Mouse (Mus musculus): ENCODE data around the gene Ccnd3. TPM values are rescaled to one million over a fixed set of nuclear protein-coding genes. Genes with fewer than 3 reads are reported as not detected.
A peak's percentile ranks its signal among the peaks of the same experiment; 100 is the strongest.
"Not testable (repeated sequence)": the region's sequence is repeated elsewhere in the genome, so short reads cannot be mapped to it uniquely, and the experiment has no call there.

Gene Ccnd3
- polyA plus RNA-seq, 1 experiment: 181 TPM

DNA sequence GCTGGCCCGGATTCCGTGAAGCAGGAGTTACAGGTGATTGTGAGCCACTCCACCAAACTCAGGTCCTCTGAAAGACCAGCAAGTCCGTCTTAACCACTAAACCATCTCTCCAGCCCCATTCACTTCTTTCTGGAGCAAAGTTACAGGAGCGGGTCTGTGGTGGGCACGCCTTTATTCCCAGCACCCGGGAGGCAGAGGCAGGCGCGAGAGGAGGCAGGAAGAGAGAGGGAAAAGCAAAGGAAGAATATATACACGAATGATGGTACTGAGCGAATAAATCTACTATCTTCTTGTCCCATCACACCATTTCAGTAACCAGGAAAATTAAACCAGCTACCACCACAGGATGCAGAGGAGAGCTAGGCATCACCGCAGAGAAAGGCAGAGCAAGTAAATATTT is 3.3 kb upstream of the Ccnd3 start:
- Histone ChIP-seq H3K36me3 (ENCODE audit: control insufficient read depth, insufficient read depth, low read length, poor library complexity, severe bottlenecking) (peaks cover 33% of the 10 kb centered on the region), H3K27ac (ENCODE audit: insufficient read depth, low read length) (no peak overlapping the region), H3K27me3 (ENCODE audit: control insufficient read depth, insufficient read depth, low read length, poor library complexity, severe bottlenecking) (no peaks in the 10 kb centered on the region), H3K9me3 (replicated peaks; ENCODE audit: control insufficient read depth, insufficient read depth, low read length, poor library complexity, severe bottlenecking) (no peaks in the 10 kb centered on the region), H3K9ac (ENCODE audit: low read depth, poor library complexity, severe bottlenecking) (peak overlapping the region; percentile 71), H3K4me3 (ENCODE audit: low read depth, low read length) (peak overlapping the region; percentile 79), H3K4me1 (ENCODE audit: control insufficient read depth, insufficient read depth, low read length) (peaks cover 4% of the 10 kb centered on the region)
- no peak for TF ChIP-seq EP300 (IDR thresholded peaks at IDR 0.05; ENCODE audit: insufficient read depth, low read depth, low read length)
- TF ChIP-seq CTCF (IDR thresholded peaks at IDR 0.05; ENCODE audit: low read depth, low read length): no peak

- peak; percentile 32 for TF ChIP-seq POLR2A (IDR thresholded peaks at IDR 0.05; ENCODE audit: insufficient read depth, low read length)
- no peak for TF ChIP-seq CTCF (IDR thresholded peaks at IDR 0.05; ENCODE audit: low read depth, low read length)
- TF ChIP-seq EP300 (IDR thresholded peaks at IDR 0.05; ENCODE audit: insufficient read depth, low read depth, low read length): 0 out of 2 replicates have a peak, but pooled peaks have one; percentile 47
- peak within 1 kb of the TSS; percentile 71 for H3K9ac ChIP-seq (ENCODE audit: low read depth, poor library complexity, severe bottlenecking)
- peak within 1 kb of the TSS; percentile 79 for H3K4me3 ChIP-seq (ENCODE audit: low read depth, low read length)
- H3K9me3 ChIP-seq (replicated peaks; ENCODE audit: control insufficient read depth, insufficient read depth, low read length, poor library complexity, severe bottlenecking): no peaks in the 10 kb centered on the region
- H3K27ac ChIP-seq (ENCODE audit: insufficient read depth, low read length): peak within 1 kb of the TSS; percentile 87
- H3K27me3 ChIP-seq (ENCODE audit: control insufficient read depth, insufficient read depth, low read length, poor library complexity, severe bottlenecking): no peaks in the 10 kb centered on the region
- peaks cover 32% of the 10 kb centered on the region for H3K36me3 ChIP-seq (ENCODE audit: control insufficient read depth, insufficient read depth, low read length, poor library complexity, severe bottlenecking)
- peaks cover 4% of the 10 kb centered on the region for H3K4me1 ChIP-seq (ENCODE audit: control insufficient read depth, insufficient read depth, low read length)
Observed at GRCm38 (mm10) chr17:47501946-47502706, 2.7 kb upstream of the Ccnd3 start, which contains the start of gene Taf8. Gene Taf8, minus strand, starts transcription at chr17:47502292.

- Histone ChIP-seq H3K27ac (ENCODE audit: insufficient read depth, low read length) (peak overlapping the region; percentile 87), H3K36me3 (ENCODE audit: control insufficient read depth, insufficient read depth, low read length, poor library complexity, severe bottlenecking) (peaks cover 30% of the 10 kb centered on the region), H3K9ac (ENCODE audit: low read depth, poor library complexity, severe bottlenecking) (peak overlapping the region; percentile 71)
- not testable (repeated sequence) for H3K4me1 ChIP-seq (ENCODE audit: control insufficient read depth, insufficient read depth, low read length); H3K27me3 ChIP-seq (ENCODE audit: control insufficient read depth, insufficient read depth, low read length, poor library complexity, severe bottlenecking); H3K4me3 ChIP-seq (ENCODE audit: low read depth, low read length); H3K9me3 ChIP-seq (replicated peaks; ENCODE audit: control insufficient read depth, insufficient read depth, low read length, poor library complexity, severe bottlenecking)
Observed at GRCm38 (mm10) chr17:47502707-47503045, 2.2 kb upstream of the Ccnd3 start.

DNA sequence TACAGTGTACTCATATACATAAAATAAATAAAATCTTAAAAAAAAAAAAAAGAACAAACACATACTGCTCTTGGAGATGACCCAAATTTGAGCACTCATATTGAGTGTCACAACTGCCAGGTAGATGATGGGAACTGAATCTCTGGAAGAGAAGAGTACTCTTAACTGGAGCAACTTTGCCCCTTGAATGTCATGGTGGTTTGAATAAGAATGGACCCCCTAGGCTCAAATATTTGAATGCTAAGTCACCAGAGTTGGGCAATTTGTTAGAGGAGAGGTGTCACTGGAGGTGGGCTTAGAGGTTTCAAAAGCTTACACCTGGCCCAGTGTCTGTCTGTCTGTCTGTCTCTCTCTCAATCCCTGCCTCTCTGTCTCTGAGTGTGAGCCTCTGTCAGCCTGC is 1.2 kb upstream of the Ccnd3 start:
- H3K36me3 ChIP-seq (ENCODE audit: control insufficient read depth, insufficient read depth, low read length, poor library complexity, severe bottlenecking): peaks cover 22% of the 10 kb centered on the region
- H3K9me3 ChIP-seq (replicated peaks; ENCODE audit: control insufficient read depth, insufficient read depth, low read length, poor library complexity, severe bottlenecking): no peaks in the 10 kb centered on the region
- H3K27ac ChIP-seq (ENCODE audit: insufficient read depth, low read length): peak overlapping the region; percentile 93
- no peak overlapping the region for H3K4me3 ChIP-seq (ENCODE audit: low read depth, low read length)
- TF ChIP-seq POLR2A (IDR thresholded peaks at IDR 0.05; ENCODE audit: insufficient read depth, low read length): no peak
- TF ChIP-seq EP300 (IDR thresholded peaks at IDR 0.05; ENCODE audit: insufficient read depth, low read depth, low read length): peak; percentile 71; the same call in 1 of the 2 replicates
- TF ChIP-seq CTCF (IDR thresholded peaks at IDR 0.05; ENCODE audit: low read depth, low read length): no peak
- no peaks in the 10 kb centered on the region for H3K27me3 ChIP-seq (ENCODE audit: control insufficient read depth, insufficient read depth, low read length, poor library complexity, severe bottlenecking)
- H3K4me1 ChIP-seq (ENCODE audit: control insufficient read depth, insufficient read depth, low read length): peaks cover 6% of the 10 kb centered on the region
- 0 out of 2 replicates have a peak overlapping the region, but pooled peaks have one; percentile 51 for H3K9ac ChIP-seq (ENCODE audit: low read depth, poor library complexity, severe bottlenecking)

GRCm38 (mm10) chr17:47504228-47504627 is 623 bp upstream of the Ccnd3 start:
- H3K4me1 ChIP-seq (ENCODE audit: control insufficient read depth, insufficient read depth, low read length): peaks cover 6% of the 10 kb centered on the region
- peak overlapping the region; percentile 93 for H3K27ac ChIP-seq (ENCODE audit: insufficient read depth, low read length)
- H3K9ac ChIP-seq (ENCODE audit: low read depth, poor library complexity, severe bottlenecking): peak overlapping the region; percentile 51; the same call in 1 of the 2 replicates
- H3K36me3 ChIP-seq (ENCODE audit: control insufficient read depth, insufficient read depth, low read length, poor library complexity, severe bottlenecking): peaks cover 16% of the 10 kb centered on the region
- no peaks in the 10 kb centered on the region for H3K9me3 ChIP-seq (replicated peaks; ENCODE audit: control insufficient read depth, insufficient read depth, low read length, poor library complexity, severe bottlenecking)
- TF ChIP-seq POLR2A (IDR thresholded peaks at IDR 0.05; ENCODE audit: insufficient read depth, low read length) (no peak), CTCF (IDR thresholded peaks at IDR 0.05; ENCODE audit: low read depth, low read length) (no peak), EP300 (IDR thresholded peaks at IDR 0.05; ENCODE audit: insufficient read depth, low read depth, low read length) (no peak)
- peak overlapping the region; percentile 58 for H3K4me3 ChIP-seq (ENCODE audit: low read depth, low read length)
- no peaks in the 10 kb centered on the region for H3K27me3 ChIP-seq (ENCODE audit: control insufficient read depth, insufficient read depth, low read length, poor library complexity, severe bottlenecking)

DNA sequence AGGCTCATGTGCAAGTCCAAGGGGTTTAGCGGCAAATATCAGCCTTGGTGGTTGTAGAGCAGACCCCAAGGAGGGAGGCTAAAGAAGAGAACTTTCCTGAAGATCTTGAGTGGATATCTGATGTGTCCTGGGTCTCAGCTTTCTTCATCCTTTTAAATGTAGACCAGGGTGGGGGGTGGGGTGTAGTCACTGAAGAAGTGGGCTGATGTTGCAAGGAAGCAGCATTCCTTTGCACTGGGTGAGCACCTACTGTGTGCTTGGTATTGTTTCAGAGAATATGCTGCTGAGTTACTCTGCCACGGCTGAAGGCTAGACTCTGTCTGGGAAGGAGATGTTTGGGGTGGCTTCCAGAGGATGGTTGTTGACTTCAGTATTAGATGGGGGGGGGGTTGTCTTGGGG is 715 bp downstream of the Ccnd3 start:
- no peaks in the 10 kb centered on the region for H3K9me3 ChIP-seq (replicated peaks; ENCODE audit: control insufficient read depth, insufficient read depth, low read length, poor library complexity, severe bottlenecking)
- peak overlapping the region; percentile 58 for H3K4me3 ChIP-seq (ENCODE audit: low read depth, low read length)
- H3K4me1 ChIP-seq (ENCODE audit: control insufficient read depth, insufficient read depth, low read length): peaks cover 10% of the 10 kb centered on the region
- H3K9ac ChIP-seq (ENCODE audit: low read depth, poor library complexity, severe bottlenecking): peak overlapping the region; percentile 51; the same call in 1 of the 2 replicates
- TF ChIP-seq EP300 (IDR thresholded peaks at IDR 0.05; ENCODE audit: insufficient read depth, low read depth, low read length) (no peak), POLR2A (IDR thresholded peaks at IDR 0.05; ENCODE audit: insufficient read depth, low read length) (no peak), CTCF (IDR thresholded peaks at IDR 0.05; ENCODE audit: low read depth, low read length) (no peak)
- no peaks in the 10 kb centered on the region for H3K27me3 ChIP-seq (ENCODE audit: control insufficient read depth, insufficient read depth, low read length, poor library complexity, severe bottlenecking)
- peaks cover 7% of the 10 kb centered on the region for H3K36me3 ChIP-seq (ENCODE audit: control insufficient read depth, insufficient read depth, low read length, poor library complexity, severe bottlenecking)
- H3K27ac ChIP-seq (ENCODE audit: insufficient read depth, low read length): peak overlapping the region; percentile 93
